Mouse (Mus musculus) neural tube, embryonic 13.5 days (tissue): Measurements from ENCODE around the gene Glra1. TPM values are rescaled to one million over a fixed set of nuclear protein-coding genes. Genes with fewer than 3 reads are reported as not detected.

Experiments
- ATAC-seq: fragments of 200-750 bp; cut with Nextera tagmentation; 2 replicates; pipeline ENCODE4 v1.8.0; 2017; ENCODE audit warnings: low read depth, mild to moderate bottlenecking, moderate TSS enrichment, moderate library complexity
- H3K27ac ChIP-seq: fragments of 300-500 bp; sonication (generic); replicated peaks from 2 replicates; pipeline ENCODE4 v1.5.1; 2015; ENCODE audit warnings: moderate library complexity, mild to moderate bottlenecking, inconsistent platforms
- H3K27me3 ChIP-seq: fragments of 300-500 bp; sonication (generic); 2 replicates; pipeline ENCODE4 v1.6.1; 2015; ENCODE audit warnings: mild to moderate bottlenecking, inconsistent platforms
- H3K36me3 ChIP-seq: fragments of 300-500 bp; sonication (generic); 2 replicates; pipeline ENCODE4 v1.6.1; 2015; ENCODE audit warnings: mild to moderate bottlenecking, inconsistent platforms
- H3K4me1 ChIP-seq: fragments of 300-500 bp; sonication (generic); replicated peaks from 2 replicates; pipeline ENCODE4 v1.6.1; 2015; ENCODE audit warnings: inconsistent platforms
- H3K4me2 ChIP-seq: fragments of 300-500 bp; sonication (generic); 2 replicates; pipeline ENCODE4 v1.6.1; 2015; ENCODE audit warnings: inconsistent platforms, mild to moderate bottlenecking, moderate library complexity
- H3K4me3 ChIP-seq: fragments of 300-500 bp; sonication (generic); 2 replicates; pipeline ENCODE4 v1.5.1; 2015; ENCODE audit warnings: mild to moderate bottlenecking, inconsistent platforms
- H3K9ac ChIP-seq: fragments of 300-500 bp; sonication (generic); 2 replicates; pipeline ENCODE4 v1.6.1; 2015; ENCODE audit warnings: moderate library complexity, mild to moderate bottlenecking, inconsistent platforms
- H3K9me3 ChIP-seq: fragments of 300-500 bp; sonication (generic); 2 replicates; pipeline ENCODE4 v1.6.1; 2016; ENCODE audit warnings: inconsistent platforms
- WGBS: fragments of 180-500 bp; shearing (Covaris S2); methylation state at CpG from one replicate; pipeline ENCODE4 v1.1.7; 2015; 5-methylcytosine and 5-hydroxymethylcytosine counted together
- polyA plus RNA-seq: library from polyadenylated mRNA; unstranded; fragments of >200 nt; fragmentation: Nextera tagmentation; extraction: Ambion mirVana; gene quantifications from 2 replicates; pipeline ENCODE4 v1.2.1, GENCODE M21; 2015

Gene Glra1
- polyA plus RNA-seq, 1 experiment from 2014 or later, result 3.1 TPM

GRCm38 (mm10) chr11:55574397-55574796 is 33.6 kb downstream of the Glra1 start:
- H3K27ac ChIP-seq, result no peak overlapping the region
- H3K9ac ChIP-seq, result no peak overlapping the region
- H3K4me1 ChIP-seq, result peaks cover 15% of the 10 kb centered on the region
- no peak overlapping the region for H3K4me2 ChIP-seq
- no peak overlapping the region for H3K4me3 ChIP-seq
- no peaks in the 10 kb centered on the region for H3K27me3 ChIP-seq
- ATAC-seq, result no peak
- peaks cover 40% of the 10 kb centered on the region for H3K36me3 ChIP-seq
- 91% methylated on average over 2 of the region's 2 CpGs for WGBS
- H3K9me3 ChIP-seq, result no peaks in the 10 kb centered on the region

GRCm38 (mm10) chr11:55571144-55571543 is 36.9 kb downstream of the Glra1 start:
- Histone ChIP-seq H3K36me3 (peaks cover 34% of the 10 kb centered on the region), H3K27me3 (no peaks in the 10 kb centered on the region), H3K9ac (no peak overlapping the region), H3K9me3 (no peaks in the 10 kb centered on the region), H3K4me2 (no peak overlapping the region), H3K4me3 (no peak overlapping the region), H3K27ac (peak overlapping the region; percentile 75), H3K4me1 (peaks cover 36% of the 10 kb centered on the region)
- ATAC-seq, result no peak
- WGBS, result 30% methylated on average over 2 of the region's 2 CpGs

DNA sequence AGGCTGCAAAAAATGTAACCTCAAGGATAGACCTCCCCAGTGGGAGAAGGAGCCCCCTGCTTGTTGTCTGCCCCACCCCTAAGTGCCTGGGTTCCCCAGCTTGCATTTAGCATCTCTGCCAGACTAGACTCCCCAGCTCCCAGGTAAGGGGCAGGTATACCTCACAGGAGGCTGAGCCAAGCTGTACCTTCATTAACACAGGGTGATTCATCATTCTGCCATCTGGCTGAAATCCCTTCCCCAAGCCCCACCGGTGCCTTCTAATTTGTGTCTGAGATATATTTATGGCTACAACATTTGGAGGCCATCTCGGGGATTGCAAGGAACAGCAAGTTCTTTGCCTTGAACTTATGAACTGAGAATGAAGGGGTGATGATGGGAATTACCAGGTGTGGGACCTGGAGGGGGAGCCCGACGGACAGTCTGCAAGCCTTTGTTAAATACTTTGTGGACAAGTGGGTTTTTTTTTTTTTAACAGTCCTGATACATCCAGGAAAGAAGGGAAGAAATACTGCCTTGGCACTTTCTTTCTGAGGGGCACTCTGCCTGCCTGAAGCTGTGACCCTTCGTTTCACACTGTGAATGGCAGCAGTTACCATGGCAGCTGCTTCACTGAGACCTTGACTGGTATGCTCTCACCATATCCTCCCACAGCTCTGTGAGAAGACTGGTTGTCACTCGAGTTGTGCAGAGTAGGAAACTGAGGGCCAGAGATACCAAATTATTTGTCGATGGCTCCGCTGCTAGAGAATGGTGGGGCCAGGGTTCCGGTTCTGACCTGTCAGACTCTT is 41.5 kb downstream of the Glra1 start:
- Histone ChIP-seq H3K9ac (no peak overlapping the region), H3K4me2 (no peak overlapping the region), H3K4me3 (no peak overlapping the region), H3K9me3 (no peaks in the 10 kb centered on the region), H3K4me1 (peaks cover 39% of the 10 kb centered on the region), H3K27me3 (no peaks in the 10 kb centered on the region), H3K27ac (peak overlapping the region; percentile 74), H3K36me3 (peaks cover 20% of the 10 kb centered on the region; the same call in 1 of the 2 replicates)
- WGBS, result 23% methylated on average over 9 of the region's 9 CpGs
- ATAC-seq, result 0 out of 2 replicates have a peak, but pooled peaks have one; percentile 51

DNA sequence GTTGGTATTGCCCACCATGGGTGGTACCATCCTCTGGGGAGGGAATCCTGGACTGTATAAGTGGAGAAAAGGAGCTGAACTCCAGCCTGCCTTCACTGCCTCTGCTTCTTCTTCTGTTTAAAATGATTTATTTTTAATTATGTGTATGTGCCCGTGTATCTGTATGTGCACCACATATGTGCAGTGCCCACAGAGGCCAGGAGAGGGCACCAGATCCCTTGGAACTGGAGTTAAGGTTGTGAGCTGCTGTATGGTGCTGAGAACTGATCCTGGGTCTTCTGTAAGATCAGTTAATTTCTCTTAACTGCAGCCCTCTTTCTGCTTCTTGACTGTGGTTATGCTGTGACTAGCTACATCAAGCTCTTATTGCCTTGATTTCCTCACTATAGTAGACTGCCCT is 62.3 kb downstream of the Glra1 start:
- Histone ChIP-seq H3K9me3 (0 out of 2 replicates have a peak, but pooled peaks cover 3% of the 10 kb centered on the region), H3K9ac (no peak overlapping the region), H3K4me2 (no peak overlapping the region), H3K36me3 (peaks cover 23% of the 10 kb centered on the region), H3K27ac (no peak overlapping the region), H3K27me3 (no peaks in the 10 kb centered on the region), H3K4me3 (no peak overlapping the region), H3K4me1 (no peaks in the 10 kb centered on the region)
- 76% methylated on average over 1 of the region's 1 CpGs for WGBS
- ATAC-seq, result no peak

GRCm38 (mm10) chr11:55542671-55543070 is 65.3 kb downstream of the Glra1 start:
- no peak overlapping the region for H3K4me3 ChIP-seq
- no peak overlapping the region for H3K9ac ChIP-seq
- no peak for ATAC-seq
- H3K4me1 ChIP-seq, result peaks cover 7% of the 10 kb centered on the region; the same call in 1 of the 2 replicates
- H3K27ac ChIP-seq, result no peak overlapping the region
- WGBS, result 78% methylated on average over 4 of the region's 4 CpGs
- H3K36me3 ChIP-seq, result peaks cover 7% of the 10 kb centered on the region
- no peaks in the 10 kb centered on the region for H3K27me3 ChIP-seq
- H3K9me3 ChIP-seq, result 0 out of 2 replicates have a peak, but pooled peaks cover 3% of the 10 kb centered on the region
- H3K4me2 ChIP-seq, result no peak overlapping the region

- 74% methylated on average over 7 of the region's 7 CpGs for WGBS
These were observed 65.9 kb downstream of the Glra1 start for GRCm38 (mm10) chr11:55542128-55542527.

GRCm38 (mm10) chr11:55534766-55535165 is 73.2 kb downstream of the Glra1 start:
- Histone ChIP-seq H3K9ac (no peak overlapping the region), H3K4me3 (no peak overlapping the region), H3K27ac (no peak overlapping the region), H3K27me3 (no peaks in the 10 kb centered on the region), H3K9me3 (no peaks in the 10 kb centered on the region), H3K36me3 (peaks cover 28% of the 10 kb centered on the region), H3K4me2 (no peak overlapping the region), H3K4me1 (peaks cover 31% of the 10 kb centered on the region)
- whole genome bisulfite sequencing, result 38% methylated on average over 2 of the region's 2 CpGs
- ATAC-seq, result no peak

More at GRCm38 (mm10) chr11:55542128-55542527, 65.9 kb downstream of the Glra1 start:
- H3K36me3 ChIP-seq, result peaks cover 7% of the 10 kb centered on the region
- no peaks in the 10 kb centered on the region for H3K27me3 ChIP-seq
- peaks cover 7% of the 10 kb centered on the region; the same call in 1 of the 2 replicates for H3K4me1 ChIP-seq
- H3K9me3 ChIP-seq, result 0 out of 2 replicates have a peak, but pooled peaks cover 3% of the 10 kb centered on the region
- no peak overlapping the region for H3K27ac ChIP-seq
- H3K4me2 ChIP-seq, result no peak overlapping the region
- H3K4me3 ChIP-seq, result no peak overlapping the region
- ATAC-seq, result no peak
- H3K9ac ChIP-seq, result no peak overlapping the region

DNA sequence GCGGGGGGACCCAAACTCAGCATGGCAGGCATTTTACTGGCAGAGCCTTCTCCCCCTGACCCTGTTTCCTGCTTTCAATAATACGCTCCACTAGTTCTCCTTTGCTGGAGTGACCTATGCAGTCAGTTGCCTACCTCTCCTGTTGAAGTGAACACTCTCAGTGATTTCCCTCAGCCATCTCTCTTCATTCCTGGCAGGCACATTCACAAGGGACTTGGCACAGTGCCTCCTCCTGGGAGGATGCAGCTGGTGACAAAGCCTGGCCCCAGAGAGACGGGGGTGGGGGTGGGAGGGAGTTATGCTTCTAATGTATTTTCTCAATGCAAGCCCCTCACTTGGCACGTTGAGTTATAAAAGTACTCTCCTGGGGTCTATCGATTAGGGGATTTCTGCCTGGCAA is 74.6 kb downstream of the Glra1 start:
- 51% methylated on average over 5 of the region's 5 CpGs for WGBS
- no peaks in the 10 kb centered on the region for H3K9me3 ChIP-seq
- ATAC-seq, result peak; percentile 76; the same call in 1 of the 2 replicates
- peaks cover 37% of the 10 kb centered on the region for H3K36me3 ChIP-seq
- peaks cover 26% of the 10 kb centered on the region for H3K4me1 ChIP-seq
- no peak overlapping the region for H3K4me2 ChIP-seq
- no peaks in the 10 kb centered on the region for H3K27me3 ChIP-seq
- no peak overlapping the region for H3K4me3 ChIP-seq
- H3K27ac ChIP-seq, result peak overlapping the region; percentile 69
- no peak overlapping the region for H3K9ac ChIP-seq

DNA sequence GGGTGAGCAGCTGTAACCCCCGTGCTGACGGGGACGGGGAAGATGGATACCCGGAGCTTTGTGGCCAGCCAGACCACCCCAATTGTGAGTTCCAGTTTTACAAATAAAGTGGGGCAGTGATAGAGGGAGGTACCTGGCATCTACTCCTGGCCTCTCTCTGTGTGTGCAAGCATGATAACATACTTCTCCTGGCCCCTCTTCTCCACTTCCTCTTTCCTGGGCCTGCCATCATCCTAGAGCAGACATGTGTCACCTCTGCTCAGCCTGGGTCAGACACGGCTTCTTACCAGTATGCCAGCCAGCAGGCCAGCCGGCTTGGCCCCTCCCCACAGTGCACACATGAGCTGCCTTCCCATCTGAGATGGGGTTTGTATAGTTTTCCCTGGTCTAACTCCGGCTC is 77.3 kb downstream of the Glra1 start:
- 86% methylated on average over 7 of the region's 7 CpGs for WGBS

GRCm38 (mm10) chr11:55518806-55519674 is 89.0 kb downstream of the Glra1 start:
- H3K4me1 ChIP-seq, result no peaks in the 10 kb centered on the region
- no peak overlapping the region for H3K4me3 ChIP-seq
- H3K9ac ChIP-seq, result no peak overlapping the region
- H3K9me3 ChIP-seq, result no peaks in the 10 kb centered on the region
- no peak overlapping the region; the same call in 1 of the 2 replicates for H3K27ac ChIP-seq
- H3K36me3 ChIP-seq, result peaks cover 66% of the 10 kb centered on the region
- no peaks in the 10 kb centered on the region for H3K27me3 ChIP-seq
- 5% methylated on average over 9 of the region's 9 CpGs for WGBS
- peak overlapping the region; percentile 13; the same call in 1 of the 2 replicates for H3K4me2 ChIP-seq
- peak; percentile 67 for ATAC-seq

More for the DNA sequence above, 77.3 kb downstream of the Glra1 start:
- H3K9me3 ChIP-seq, result no peaks in the 10 kb centered on the region
- no peak overlapping the region for H3K4me2 ChIP-seq
- H3K36me3 ChIP-seq, result peaks cover 43% of the 10 kb centered on the region
- H3K4me1 ChIP-seq, result peaks cover 23% of the 10 kb centered on the region
- no peak for ATAC-seq
- no peak overlapping the region for H3K9ac ChIP-seq
- no peak overlapping the region for H3K4me3 ChIP-seq
- H3K27ac ChIP-seq, result no peak overlapping the region
- H3K27me3 ChIP-seq, result no peaks in the 10 kb centered on the region

DNA sequence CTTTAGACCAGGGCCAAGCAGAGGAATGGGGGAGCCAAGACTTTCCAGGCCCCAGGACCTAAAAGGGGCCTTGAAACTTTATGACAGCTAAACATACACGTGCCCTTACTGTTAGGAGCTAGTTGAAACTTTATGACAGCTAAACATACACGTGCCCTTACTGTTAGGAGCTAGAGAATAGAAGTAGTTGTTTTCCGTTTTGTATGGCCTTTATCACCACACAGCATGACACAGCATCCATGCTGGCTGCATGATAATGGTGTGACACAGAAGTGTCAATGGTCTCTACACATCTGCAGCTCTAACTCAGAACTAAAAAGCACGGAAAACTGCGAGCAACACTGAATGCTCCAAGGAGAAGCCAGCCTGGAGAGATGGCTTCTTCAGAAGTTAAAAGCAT is 90.3 kb downstream of the Glra1 start:
- Histone ChIP-seq H3K4me2 (no peak overlapping the region), H3K27me3 (no peaks in the 10 kb centered on the region), H3K4me3 (no peak overlapping the region), H3K9ac (no peak overlapping the region), H3K9me3 (no peaks in the 10 kb centered on the region), H3K4me1 (no peaks in the 10 kb centered on the region), H3K27ac (no peak overlapping the region), H3K36me3 (peaks cover 61% of the 10 kb centered on the region)
- 61% methylated on average over 5 of the region's 5 CpGs for WGBS
- ATAC-seq, result no peak

DNA sequence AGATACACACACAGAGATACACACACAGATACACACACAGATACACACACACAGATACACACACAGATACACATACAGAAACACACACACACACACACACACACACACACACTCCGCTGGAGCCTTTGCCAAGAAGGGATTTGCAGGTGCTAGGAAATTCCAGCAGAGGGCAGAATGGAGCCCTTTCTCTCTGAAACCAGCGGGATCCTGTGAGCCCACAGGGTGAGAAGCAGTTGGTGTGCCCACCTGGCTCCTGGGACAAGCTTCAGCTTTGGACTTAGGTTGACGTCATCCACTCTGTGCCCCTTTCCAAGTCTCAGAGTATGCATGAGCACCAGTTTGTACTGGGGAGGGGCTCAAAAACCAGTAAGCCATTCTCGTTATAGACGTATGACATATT is 96.6 kb downstream of the Glra1 start:
- Histone ChIP-seq H3K4me1 (no peaks in the 10 kb centered on the region), H3K9ac (no peak overlapping the region), H3K36me3 (peaks cover 32% of the 10 kb centered on the region), H3K27ac (no peak overlapping the region), H3K4me2 (no peak overlapping the region), H3K9me3 (no peaks in the 10 kb centered on the region), H3K27me3 (no peaks in the 10 kb centered on the region), H3K4me3 (no peak overlapping the region)
- no peak for ATAC-seq
- WGBS, result 59% methylated on average over 5 of the region's 5 CpGs
